Mouse (Mus musculus): ENCODE results near the gene Ulk4.
A peak's percentile ranks its signal among the peaks of the same experiment; 100 is the strongest.
"Not testable (repeated sequence)": the region's sequence is repeated elsewhere in the genome, so short reads cannot be mapped to it uniquely, and the experiment has no call there.

Ulk4 gene

DNA sequence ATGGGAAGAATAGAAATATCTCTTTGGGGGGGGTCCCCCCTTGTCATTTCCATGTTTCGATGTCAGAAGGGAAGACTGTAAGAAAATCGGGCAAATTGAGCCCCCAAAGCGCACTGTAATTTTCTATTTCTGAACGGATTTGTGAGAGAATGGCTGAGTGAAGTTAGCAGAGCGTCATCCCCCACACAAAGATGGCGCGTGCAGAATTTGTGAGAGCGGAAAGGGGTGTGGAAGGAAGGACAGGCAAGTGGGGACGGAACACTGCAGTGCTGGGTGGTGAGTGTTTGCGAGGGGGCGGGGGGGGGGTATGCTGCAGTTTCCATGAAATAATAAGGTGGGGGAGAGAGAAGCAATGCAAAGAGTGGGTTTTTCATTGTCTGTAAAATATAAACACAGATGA, 347.9 kb downstream of the Ulk4 start, which contains the start of gene Ctnnb1:
Ctnnb1 (plus strand) TSS at position 136 of the 400 bp plus-strand sequence.
- no peak for DNase-seq

DNA sequence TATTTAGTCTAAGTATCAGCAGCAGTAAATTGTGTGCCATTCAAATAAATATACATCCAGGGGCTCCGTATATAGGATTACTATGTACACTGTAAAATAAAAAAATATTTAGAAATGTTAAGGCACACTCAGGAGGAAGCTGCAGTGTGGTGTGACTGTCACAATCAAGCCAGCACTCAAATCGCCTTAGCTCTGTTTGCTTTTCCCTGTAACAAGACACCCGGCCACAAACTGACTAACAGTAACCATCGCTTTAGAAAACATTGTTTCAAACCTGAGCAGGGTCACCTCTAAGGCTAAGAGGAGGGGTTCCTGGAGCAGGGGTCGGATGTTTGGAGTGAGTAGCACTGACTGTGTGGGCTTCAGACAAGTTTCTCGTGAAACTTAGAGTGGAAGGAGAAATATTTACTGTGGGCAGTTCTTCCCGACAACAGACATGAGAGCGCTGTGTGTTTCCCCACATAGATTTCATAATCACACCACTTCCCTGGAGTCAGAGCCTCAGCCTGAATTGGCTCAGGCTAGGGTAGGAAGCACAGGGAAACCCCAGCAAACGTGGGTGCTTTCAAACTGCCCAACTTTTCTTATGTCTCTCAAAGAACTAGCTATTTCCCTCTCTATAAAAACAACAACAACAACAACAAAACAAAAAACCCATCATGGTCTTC, 349.9 kb downstream of the Ulk4 start:
- no peak for DNase-seq

DNA sequence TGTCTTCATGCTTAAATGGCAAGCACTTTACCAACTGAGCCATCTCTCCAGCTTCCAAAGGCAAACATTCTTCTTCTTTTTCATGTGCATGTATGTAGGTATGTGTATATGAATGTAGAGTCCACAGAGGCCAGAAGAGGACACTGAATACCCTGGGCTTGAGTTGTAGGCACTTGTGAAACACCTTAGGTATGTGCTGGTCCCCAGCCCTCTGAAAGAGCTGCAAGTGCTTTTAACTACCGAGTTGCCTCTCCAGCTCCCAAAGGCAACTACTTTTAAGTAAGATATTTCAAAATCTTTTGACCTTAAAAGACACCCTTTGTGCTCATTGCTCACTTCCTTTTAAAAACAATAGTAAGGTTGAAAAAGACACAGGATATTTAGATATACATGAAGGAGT, 350.9 kb downstream of the Ulk4 start:
- no peak for DNase-seq

DNA sequence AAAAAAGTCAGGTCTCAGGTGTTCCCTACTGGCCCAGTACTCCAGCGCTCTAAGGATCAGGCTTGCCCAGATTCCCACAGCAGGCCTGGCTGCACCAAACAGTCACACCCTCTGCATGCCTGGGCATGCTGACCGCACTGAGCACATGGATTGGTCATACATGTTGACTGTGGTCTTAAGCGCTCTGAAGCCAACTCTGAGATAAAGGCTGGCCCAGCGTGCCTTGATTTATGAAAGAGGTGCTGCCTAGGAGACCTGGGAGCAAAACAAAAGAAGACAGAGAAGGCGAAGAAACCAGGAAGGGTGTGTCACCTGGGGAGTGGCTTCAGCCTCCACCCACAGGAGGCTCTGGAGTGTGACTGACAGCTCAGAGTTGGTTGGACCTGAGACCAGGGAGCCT, 357.9 kb downstream of the Ulk4 start:
- no peak for DNase-seq

DNA sequence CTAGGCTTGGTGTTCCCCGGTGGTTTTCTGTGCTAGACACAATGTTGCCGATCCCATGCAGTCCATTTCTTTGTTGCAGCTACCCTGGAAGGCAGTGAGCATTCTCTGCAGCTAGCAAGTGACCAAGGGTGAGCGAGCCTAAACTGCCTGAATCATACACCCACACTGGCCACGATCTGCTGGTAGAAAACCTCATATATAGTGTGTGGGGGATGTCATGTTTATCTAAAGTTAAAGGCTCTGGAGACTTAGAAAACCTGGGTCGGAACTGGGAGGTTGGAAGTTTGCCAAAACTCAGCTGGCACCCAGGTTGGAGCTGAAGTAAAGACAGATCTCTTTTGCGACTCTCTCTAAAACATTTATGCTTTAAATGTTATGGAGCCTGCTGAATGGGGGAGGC, 358.4 kb downstream of the Ulk4 start:
- no peak for DNase-seq

DNA sequence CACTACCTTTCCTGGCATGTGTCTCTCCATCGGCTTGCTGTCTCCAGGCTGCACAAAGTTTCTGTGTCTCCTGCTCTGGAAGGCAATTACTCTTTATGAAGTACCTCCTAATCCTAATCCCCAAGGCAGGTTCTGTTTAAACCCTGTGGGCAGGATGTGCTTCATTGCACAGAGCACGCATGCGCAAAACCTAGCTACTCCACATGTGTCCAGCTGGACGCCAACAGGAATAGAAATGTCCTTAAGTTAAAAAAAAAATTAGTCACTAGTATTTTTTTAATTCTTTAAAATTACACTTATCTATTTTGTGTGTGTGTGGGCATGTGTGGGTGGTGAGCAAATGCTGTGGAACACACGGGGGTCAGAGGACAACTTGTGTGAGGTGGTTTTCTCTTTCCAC, 358.8 kb downstream of the Ulk4 start:
- DNase-seq: no peak

DNA sequence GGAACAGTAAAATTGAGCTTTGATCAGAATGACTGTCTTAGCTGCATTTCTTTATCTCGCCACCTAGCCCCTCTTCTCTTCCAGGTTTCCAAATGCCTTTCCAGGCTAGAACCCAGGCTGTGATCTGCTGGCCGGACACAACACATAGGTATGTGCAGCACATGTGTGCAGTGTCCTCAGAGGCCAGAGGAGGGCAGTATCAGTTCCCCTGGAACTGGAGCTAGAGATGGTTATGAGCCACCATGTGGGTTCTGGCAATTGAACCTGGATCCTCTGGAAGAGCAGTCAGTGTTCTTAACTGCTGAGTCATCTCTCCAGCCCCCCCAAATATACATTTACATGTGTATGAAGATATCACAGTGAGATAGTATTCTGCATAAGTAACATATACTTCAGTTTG, 359.4 kb downstream of the Ulk4 start:
- DNase-seq: not testable (repeated sequence)

DNA sequence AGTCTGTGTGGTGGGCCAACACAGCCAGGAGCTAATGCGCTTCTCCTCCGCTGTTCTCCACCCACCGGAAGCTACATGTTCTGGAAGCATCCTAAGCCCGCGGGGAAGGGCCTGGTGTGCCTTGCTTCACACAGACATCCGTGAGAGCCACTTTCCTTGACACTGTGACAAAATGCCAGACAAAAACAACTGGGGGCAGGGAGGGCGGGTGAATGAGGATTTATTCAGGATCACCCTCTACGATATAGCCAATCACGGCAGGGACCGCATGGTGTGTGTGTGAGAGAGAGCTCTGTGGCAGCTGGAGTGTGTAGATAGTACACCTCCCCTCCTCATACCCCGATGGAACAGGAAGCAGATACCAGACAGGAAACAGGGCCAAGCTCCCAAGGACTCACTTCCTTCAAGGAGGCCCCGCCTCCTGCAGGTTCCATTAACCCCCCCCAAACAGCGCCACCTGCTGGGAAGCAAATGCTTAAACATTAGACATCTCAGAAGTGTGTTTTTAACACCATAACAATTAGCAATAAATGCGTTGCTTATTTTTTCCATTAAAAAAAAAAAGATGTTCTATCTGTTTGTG, 362.0 kb downstream of the Ulk4 start:
- DNase-seq: peak; percentile 82

DNA sequence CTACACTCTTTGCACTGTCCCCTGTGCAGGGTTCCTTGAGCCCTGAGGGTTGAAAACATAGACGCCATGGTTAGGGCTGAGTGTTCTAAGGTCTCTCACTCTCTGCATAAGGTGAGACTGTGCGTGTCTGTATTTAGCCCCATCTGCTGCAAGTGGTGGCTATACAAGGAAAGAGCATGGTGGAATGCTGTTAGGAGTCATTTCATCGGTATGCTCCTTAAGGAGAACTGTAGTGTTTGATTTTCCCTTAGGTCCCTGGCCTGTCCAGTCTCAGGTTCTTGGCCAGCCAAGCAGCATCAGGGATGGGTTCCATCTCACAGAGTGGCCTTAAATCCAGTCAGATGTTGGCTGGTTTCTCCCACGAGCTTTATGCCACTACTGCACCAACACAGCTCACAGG, 362.6 kb downstream of the Ulk4 start:
- DNase-seq: no peak

DNA sequence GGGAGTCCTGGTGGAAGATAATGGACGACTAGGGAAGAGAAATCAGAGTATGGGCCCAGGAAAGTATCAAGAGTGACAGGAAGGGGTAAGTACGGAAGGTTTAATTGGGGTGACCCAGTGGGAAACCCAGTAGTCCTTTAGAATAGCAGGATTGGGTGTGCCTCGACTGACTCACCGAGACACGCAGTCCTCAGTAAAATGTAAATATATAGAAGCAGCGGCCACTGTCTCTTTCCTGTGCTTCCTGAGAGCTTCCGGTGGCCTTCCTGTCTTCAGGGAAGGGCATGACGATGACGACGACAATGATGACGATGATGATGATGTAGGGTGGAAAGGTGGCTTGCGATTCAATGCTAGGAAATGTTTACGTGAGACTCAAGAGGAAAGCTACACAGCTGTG, 363.8 kb downstream of the Ulk4 start:
- no peak for DNase-seq

DNA sequence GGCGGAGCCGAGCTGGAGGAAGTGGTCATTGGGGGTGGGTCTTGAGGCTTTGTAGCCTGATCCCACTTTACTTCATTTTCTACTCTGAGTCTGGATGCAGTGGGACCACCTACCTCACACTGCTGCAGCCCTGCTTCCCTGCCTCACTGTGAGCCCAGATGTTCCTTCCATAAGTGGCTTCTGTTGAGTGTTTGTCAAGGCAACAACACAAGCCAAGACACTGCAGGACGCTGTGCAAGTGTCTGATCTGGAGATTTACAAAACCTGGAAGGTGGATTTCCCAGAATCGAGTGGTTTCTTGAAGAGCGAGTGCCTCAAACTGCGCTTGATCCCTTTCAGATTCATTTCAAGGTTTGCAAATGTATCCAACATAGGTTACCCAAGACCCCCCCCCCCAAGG, 368.5 kb downstream of the Ulk4 start:
- no peak for DNase-seq
